ENCODE assay signal across 8 mouse cellular contexts in the genomic region with DNA sequence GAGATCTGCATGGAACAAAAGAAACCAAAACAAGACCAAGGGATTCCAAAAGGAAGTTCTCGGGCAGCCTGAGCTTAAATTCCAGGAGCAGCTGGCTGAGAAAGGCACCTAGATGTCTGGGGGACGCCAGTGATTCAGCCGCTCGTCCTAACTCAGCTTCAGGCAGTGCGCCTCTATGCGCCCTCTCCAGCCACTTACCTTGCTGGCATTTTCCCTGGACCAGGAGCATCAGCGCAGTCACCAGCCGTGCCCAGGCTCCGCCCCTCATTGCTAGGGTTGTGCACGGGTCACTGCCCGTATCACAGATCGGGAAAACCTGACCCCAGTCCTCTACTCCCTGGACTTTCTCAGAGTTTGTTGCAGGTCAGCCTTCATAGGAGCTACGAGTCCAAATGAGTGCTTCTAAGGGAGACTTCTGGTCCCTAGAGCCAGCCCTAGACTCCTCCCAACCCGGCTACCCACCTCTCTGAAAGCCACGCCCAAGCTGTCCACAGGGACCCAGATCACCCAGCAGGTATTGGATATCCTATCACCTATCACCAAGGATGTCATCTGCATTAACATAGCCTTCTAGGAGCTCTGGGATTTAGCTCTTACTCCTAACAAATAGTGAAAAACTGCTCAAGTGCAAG. TPM values are rescaled to one million over a fixed set of nuclear protein-coding genes. Genes with fewer than 3 reads are reported as not detected.
DNase-seq lines count a peak whose midpoint lies in the region; ATAC-seq and TF ChIP-seq lines count a peak whose summit lies in the region.

A gene (minus strand): TSS at position 370 of the 632 bp plus-strand sequence.

- peak within 1 kb of the TSS; percentile 55 for H3K4me2 ChIP-seq in embryonic facial prominence, embryonic 14.5 days (ENCODE audit: low read depth, low read length)
- H3K4me2 ChIP-seq in kidney, postnatal 0 days (ENCODE audit: low read length): peak within 1 kb of the TSS; percentile 47
- peak within 1 kb of the TSS; percentile 44 for H3K4me2 ChIP-seq in neural tube, embryonic 14.5 days (ENCODE audit: low read depth, low read length)

- H3K27ac ChIP-seq in kidney, adult 2 months (ENCODE audit: insufficient read depth, low read depth, low read length): no peak within 1 kb of the TSS
- no peak within 1 kb of the TSS for H3K27ac ChIP-seq in embryonic facial prominence, embryonic 14.5 days (replicated peaks; ENCODE audit: low read depth, low read length)
- H3K27ac ChIP-seq in kidney, postnatal 0 days: no peak within 1 kb of the TSS
- no peak within 1 kb of the TSS for H3K27ac ChIP-seq in neural tube, embryonic 14.5 days (ENCODE audit: low read depth, low read length)

- peaks cover 2% of the 10 kb centered on the region; the same call in 1 of the 2 replicates for H3K27me3 ChIP-seq in kidney, adult 2 months (replicated peaks; ENCODE audit: control insufficient read depth, insufficient read depth, low read length)
- no peaks in the 10 kb centered on the region for H3K27me3 ChIP-seq in embryonic facial prominence, embryonic 14.5 days (replicated peaks; ENCODE audit: control insufficient read depth, insufficient read depth, low read length)
- no peaks in the 10 kb centered on the region for H3K27me3 ChIP-seq in kidney, postnatal 0 days (ENCODE audit: insufficient read depth, low read length)
- no peaks in the 10 kb centered on the region for H3K27me3 ChIP-seq in neural tube, embryonic 14.5 days (ENCODE audit: control insufficient read depth, insufficient read depth, low read length)

- DNase-seq in kidney, adult 2 months: peak; percentile 10
- no peak for DNase-seq in kidney, adult 11 months
- peak; percentile 4 for DNase-seq in embryonic facial prominence, embryonic 14.5 days (ENCODE audit: low spot score)
- no peak for DNase-seq in kidney, postnatal 0 days (ENCODE audit: low spot score)
- no peak for DNase-seq in layer of hippocampus, adult 9-11 months
- DNase-seq in layer of hippocampus, postnatal 25 days (ENCODE audit: extremely low spot score in 1 of 2, low spot score in 1 of 2): no peak
- DNase-seq in gastrocnemius, postnatal 14 days: no peak

- intact Hi-C loops in gastrocnemius, postnatal 14 days (cut with DNase I; ENCODE audit: low total_unique reads): no loop called here

- H3K36me3 ChIP-seq in kidney, adult 2 months (ENCODE audit: control insufficient read depth, insufficient read depth, low read length): no peaks in the 10 kb centered on the region
- H3K36me3 ChIP-seq in embryonic facial prominence, embryonic 14.5 days (ENCODE audit: control insufficient read depth, insufficient read depth, low read length): no peaks in the 10 kb centered on the region
- H3K36me3 ChIP-seq in kidney, postnatal 0 days (ENCODE audit: insufficient read depth, low read length): no peaks in the 10 kb centered on the region
- H3K36me3 ChIP-seq in neural tube, embryonic 14.5 days (ENCODE audit: control insufficient read depth, insufficient read depth, low read length): no peaks in the 10 kb centered on the region

- no peaks in the 10 kb centered on the region for H3K9me3 ChIP-seq in embryonic facial prominence, embryonic 14.5 days (ENCODE audit: control insufficient read depth, low read length)
- H3K9me3 ChIP-seq in kidney, postnatal 0 days (replicated peaks; ENCODE audit: low read length): no peaks in the 10 kb centered on the region
- H3K9me3 ChIP-seq in neural tube, embryonic 14.5 days (ENCODE audit: control insufficient read depth, low read length): no peaks in the 10 kb centered on the region

- no peak for TF ChIP-seq POLR2A in kidney, adult 2 months (IDR thresholded peaks at IDR 0.05; ENCODE audit: low read depth, low read length)

- peak; percentile 18; the same call in 1 of the 2 replicates for ATAC-seq in embryonic facial prominence, embryonic 14.5 days (ENCODE audit: low read depth)
- ATAC-seq in kidney, postnatal 0 days (replicated peaks; ENCODE audit: low FRiP score, low read depth): no peak; the same call in 1 of the 2 replicates
- peak; percentile 44; the same call in 1 of the 2 replicates for ATAC-seq in neural tube, embryonic 14.5 days (ENCODE audit: low read depth)

- WGBS in kidney, adult 2 months: 23% methylated on average over 15 of the region's 15 CpGs
- 43% methylated on average over 11 of the region's 15 CpGs for WGBS in embryonic facial prominence, embryonic 14.5 days
- WGBS in kidney, postnatal 0 days: 23% methylated on average over 15 of the region's 15 CpGs
- WGBS in neural tube, embryonic 14.5 days: 22% methylated on average over 15 of the region's 15 CpGs

- no peak within 1 kb of the TSS for H3K9ac ChIP-seq in embryonic facial prominence, embryonic 14.5 days (ENCODE audit: low read depth, low read length)
- H3K9ac ChIP-seq in kidney, postnatal 0 days (ENCODE audit: low read depth, low read length): no peak within 1 kb of the TSS
- H3K9ac ChIP-seq in neural tube, embryonic 14.5 days (replicated peaks; ENCODE audit: low read depth, low read length): no peak within 1 kb of the TSS

- H3K4me3 ChIP-seq in kidney, adult 2 months (ENCODE audit: insufficient read depth, low read depth, low read length): no peak within 1 kb of the TSS
- peak within 1 kb of the TSS; percentile 31 for H3K4me3 ChIP-seq in embryonic facial prominence, embryonic 14.5 days (ENCODE audit: low read depth, low read length)
- H3K4me3 ChIP-seq in kidney, postnatal 0 days (replicated peaks; ENCODE audit: low read depth, low read length): peak within 1 kb of the TSS; percentile 14; the same call in 1 of the 2 replicates
- peak within 1 kb of the TSS; percentile 21 for H3K4me3 ChIP-seq in neural tube, embryonic 14.5 days (ENCODE audit: low read depth, low read length)

- H3K4me1 ChIP-seq in kidney, adult 2 months (ENCODE audit: control insufficient read depth, insufficient read depth, low read length): no peaks in the 10 kb centered on the region
- no peaks in the 10 kb centered on the region; the same call in 1 of the 2 replicates for H3K4me1 ChIP-seq in embryonic facial prominence, embryonic 14.5 days (ENCODE audit: control insufficient read depth, insufficient read depth, low read length)
- no peaks in the 10 kb centered on the region for H3K4me1 ChIP-seq in kidney, postnatal 0 days (replicated peaks; ENCODE audit: insufficient read depth, low read length)
- H3K4me1 ChIP-seq in neural tube, embryonic 14.5 days (ENCODE audit: control insufficient read depth, insufficient read depth, low read length): no peaks in the 10 kb centered on the region

- TF ChIP-seq CTCF in kidney, adult 2 months (conservative IDR thresholded peaks at IDR 0.05; ENCODE audit: insufficient read depth, insufficient read length, low read depth, low read length): no peak
- no peak for TF ChIP-seq CTCF in kidney, postnatal 0 days (IDR thresholded peaks at IDR 0.05; ENCODE audit: low read depth)

RNA-seq across cellular contexts. Expression of the gene that starts here (rescaled TPM):
- polyA plus RNA-seq in kidney, adult 2 months (2012; rRNA removed): not detected in 2 replicates
- polyA plus RNA-seq in embryonic facial prominence, embryonic 14.5 days (2014; fragmentation: Nextera tagmentation; extraction: Ambion mirVana): 0.21 and 0.56 TPM in 2 replicates
- 0.01 TPM in 1 of 2 replicates, not detected in the other for polyA plus RNA-seq in kidney, postnatal 0 days (2015; fragmentation: Nextera tagmentation; extraction: Ambion mirVana)
- polyA plus RNA-seq in neural tube, embryonic 14.5 days (2014; fragmentation: Nextera tagmentation; extraction: Ambion mirVana): 0.11 and 0.23 TPM in 2 replicates
- total RNA-seq in layer of hippocampus, postnatal 25 days (2021): not detected
- total RNA-seq in gastrocnemius, postnatal 14 days (2021): not detected

Comparison
In these comparisons a context has a peak if more than half of its experiments do, and no peak if none do; other contexts are left out.
1. Peak in DNase-seq in kidney, adult 2 months; RNA of the gene not detected or under 1 TPM.
2. Peak in DNase-seq, ATAC-seq, H3K4me3 ChIP-seq and H3K4me2 ChIP-seq in embryonic facial prominence, embryonic 14.5 days; RNA of the gene not detected or under 1 TPM.
3. Peak in ATAC-seq, H3K4me3 ChIP-seq and H3K4me2 ChIP-seq in neural tube, embryonic 14.5 days; RNA of the gene not detected or under 1 TPM.